ENCODE assay signal across 8 mouse cellular contexts in the genomic region with DNA sequence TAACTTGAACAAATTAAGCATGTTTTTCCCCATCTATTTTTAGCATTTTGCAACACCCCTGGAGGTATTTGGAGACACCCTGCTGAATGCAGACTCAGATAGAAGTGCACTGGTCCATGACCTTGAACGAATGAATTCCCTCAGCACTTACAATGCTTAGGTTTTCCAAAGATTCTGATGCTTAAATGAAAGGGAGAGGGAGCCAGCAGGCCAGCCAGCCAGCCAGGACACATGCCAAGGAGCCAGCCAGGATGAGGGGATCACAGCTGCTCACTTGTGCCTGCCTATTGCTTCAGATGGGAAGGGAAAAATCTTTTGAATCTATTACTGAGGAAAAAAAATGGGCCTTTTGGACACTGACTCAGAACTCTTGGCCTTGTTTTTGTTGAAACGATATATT.
A peak's percentile ranks its signal among the peaks of the same experiment; 100 is the strongest.
DNase-seq lines count a peak whose midpoint lies in the region; ATAC-seq and TF ChIP-seq lines count a peak whose summit lies in the region.
"Had no signal": no experiment of that assay in that cellular context is flagged by ENCODE, and none has a peak within 500 bp of the region (broad histone marks: within the 10 kb centered on the region; RNA-seq: fewer than 3 reads in every experiment).

No protein-coding gene starts in this region.

- ATAC-seq in forebrain, postnatal 0 days: peak; percentile 71
- peak; percentile 45; the same call in 1 of the 2 replicates for ATAC-seq in hindbrain, postnatal 0 days

- H3K4me1 ChIP-seq in forebrain, postnatal 0 days (ENCODE audit: insufficient read depth): no peaks in the 10 kb centered on the region
- no peaks in the 10 kb centered on the region for H3K4me1 ChIP-seq in hindbrain, postnatal 0 days (ENCODE audit: insufficient read depth, low read length)
- H3K4me1 ChIP-seq: lung, embryonic 15.5 days had no signal

- H3K4me2 ChIP-seq in forebrain, postnatal 0 days (ENCODE audit: low read depth): no peak overlapping the region
- no peak overlapping the region for H3K4me2 ChIP-seq in hindbrain, postnatal 0 days (ENCODE audit: low read depth, low read length)
- H3K4me2 ChIP-seq: lung, embryonic 15.5 days had no signal

- no peaks in the 10 kb centered on the region for H3K36me3 ChIP-seq in forebrain, postnatal 0 days (ENCODE audit: insufficient read depth)
- no peaks in the 10 kb centered on the region for H3K36me3 ChIP-seq in hindbrain, postnatal 0 days (ENCODE audit: insufficient read depth, low read length)
- H3K36me3 ChIP-seq: lung, embryonic 15.5 days had no signal

- H3K27ac ChIP-seq in forebrain, postnatal 0 days (ENCODE audit: low read depth, low read length): no peak overlapping the region
- no peak overlapping the region for H3K27ac ChIP-seq in hindbrain, postnatal 0 days
- H3K27ac ChIP-seq: lung, embryonic 15.5 days had no signal

- no peaks in the 10 kb centered on the region for H3K27me3 ChIP-seq in forebrain, postnatal 0 days (ENCODE audit: insufficient read depth, low read length)
- no peaks in the 10 kb centered on the region for H3K27me3 ChIP-seq in hindbrain, postnatal 0 days (ENCODE audit: insufficient read depth, low read length)
- H3K27me3 ChIP-seq: lung, embryonic 15.5 days had no signal

- H3K4me3 ChIP-seq in forebrain, postnatal 0 days (ENCODE audit: low read depth, low read length): no peak overlapping the region
- no peak overlapping the region for H3K4me3 ChIP-seq in hindbrain, postnatal 0 days (ENCODE audit: low read length)
- H3K4me3 ChIP-seq: lung, embryonic 15.5 days had no signal

- no peak for TF ChIP-seq CTCF in forebrain, postnatal 0 days (IDR thresholded peaks at IDR 0.05; ENCODE audit: low read depth)
- TF ChIP-seq CTCF in hindbrain, postnatal 0 days (IDR thresholded peaks at IDR 0.05; ENCODE audit: low read depth): peak; percentile 5; the same call in 1 of the 2 replicates

- H3K9me3 ChIP-seq in forebrain, postnatal 0 days (ENCODE audit: low read length): no peaks in the 10 kb centered on the region
- H3K9me3 ChIP-seq in hindbrain, postnatal 0 days (ENCODE audit: low read length): no peaks in the 10 kb centered on the region
- H3K9me3 ChIP-seq: lung, embryonic 15.5 days had no signal

- no peak overlapping the region for H3K9ac ChIP-seq in forebrain, postnatal 0 days
- no peak overlapping the region for H3K9ac ChIP-seq in hindbrain, postnatal 0 days (replicated peaks; ENCODE audit: low read length)
- H3K9ac ChIP-seq: lung, embryonic 15.5 days had no signal

- peak; percentile 9 for DNase-seq in layer of hippocampus, adult 11-12 months (ENCODE audit: low spot score)
- no peak for DNase-seq in layer of hippocampus, adult 9-10 months (ENCODE audit: low spot score)
- DNase-seq in brain, embryonic 18.5 days (ENCODE audit: low read depth, low spot score): peak; percentile 8
- DNase-seq in forebrain, postnatal 0 days: peak; percentile 53
- peak; percentile 59 for DNase-seq in hindbrain, postnatal 0 days (ENCODE audit: low spot score)
- no peak for DNase-seq in thymus, postnatal 10 days (ENCODE audit: low spot score in 2 of 2)
- DNase-seq in retina, postnatal 1 day: no peak

- 27% methylated on average over 2 of the region's 2 CpGs for WGBS in forebrain, postnatal 0 days
- 32% methylated on average over 2 of the region's 2 CpGs for WGBS in hindbrain, postnatal 0 days

Comparison
In these comparisons a context has a peak if more than half of its experiments do, and no peak if none do; other contexts are left out.
1. DNase-seq: peak in layer of hippocampus, adult 11-12 months (single experiment), brain, embryonic 18.5 days (single experiment), forebrain, postnatal 0 days (single experiment) and hindbrain, postnatal 0 days (single experiment); none in layer of hippocampus, adult 9-10 months (single experiment), thymus, postnatal 10 days (0 of 2) and retina, postnatal 1 day (single experiment).